Mouse (Mus musculus) lung, embryonic 16.5 days (tissue): ENCODE measurements around the gene Cntfr. TPM values are rescaled to one million over a fixed set of nuclear protein-coding genes. Genes with fewer than 3 reads are reported as not detected.

ENCODE experiments used
- polyA plus RNA-seq: library from polyadenylated mRNA; unstranded; fragments of >200 nt; fragmentation: Nextera tagmentation; extraction: Ambion mirVana; gene quantifications from 2 replicates; pipeline ENCODE4 v1.2.1, GENCODE M21; 2015

The Cntfr gene
- polyA plus RNA-seq, 1 experiment from 2014 or later = 8.4 TPM

Other genes with a start within 250 kb of the Cntfr start
- gene Kif24, start 232.2 kb downstream of the Cntfr start, polyA plus RNA-seq = 8.3 and 8.4 TPM in 2 replicates
- gene Nudt2, start 231.9 kb downstream of the Cntfr start, polyA plus RNA-seq = 46.9 and 47.6 TPM in 2 replicates
- 6.0 and 6.4 TPM in 2 replicates for gene AI464131, start 194.0 kb downstream of the Cntfr start, polyA plus RNA-seq
- 15.7 and 18.6 TPM in 2 replicates for gene 1110017D15Rik, start 179.8 kb downstream of the Cntfr start, polyA plus RNA-seq
- 1.9 and 2.7 TPM in 2 replicates for gene Fam219a, start 127.6 kb downstream of the Cntfr start, polyA plus RNA-seq
- gene Dnaic1, start 127.3 kb downstream of the Cntfr start, polyA plus RNA-seq = 2.9 and 4.0 TPM in 2 replicates
- 7.8 and 8.1 TPM in 2 replicates for gene Enho, start 56.8 kb downstream of the Cntfr start, polyA plus RNA-seq
- gene Il11ra1, start 2.9 kb upstream of the Cntfr start, polyA plus RNA-seq = 111 and 120 TPM in 2 replicates
- gene Rpp25l, start 16.4 kb upstream of the Cntfr start, polyA plus RNA-seq = 80.5 and 85.0 TPM in 2 replicates
- 137 and 156 TPM in 2 replicates for gene Dctn3, start 26.1 kb upstream of the Cntfr start, polyA plus RNA-seq
- not detected in 2 replicates for gene Arid3c, start 34.1 kb upstream of the Cntfr start, polyA plus RNA-seq
- 36.5 and 39.6 TPM in 2 replicates for gene Galt, start 58.1 kb upstream of the Cntfr start, polyA plus RNA-seq
- 69.9 and 72.2 TPM in 2 replicates for gene Sigmar1, start 59.1 kb upstream of the Cntfr start, polyA plus RNA-seq
- gene Ccl27a, start 77.2 kb upstream of the Cntfr start, polyA plus RNA-seq = 30.5 and 33.2 TPM in 2 replicates
- gene Gm21541, start 206.5 kb upstream of the Cntfr start, polyA plus RNA-seq = 27.4 and 47.0 TPM in 2 replicates
- gene Gm20878, start 244.5 kb upstream of the Cntfr start, polyA plus RNA-seq = 1.2 and 1.6 TPM in 2 replicates